Mouse (Mus musculus) right cerebral cortex, postnatal 25 days (tissue): ENCODE results near the gene Hist2h3c2.
A peak's percentile ranks its signal among the peaks of the same experiment; 100 is the strongest.
"Not testable (repeated sequence)": the region's sequence is repeated elsewhere in the genome, so short reads cannot be mapped to it uniquely, and the experiment has no call there.

Experiments
- DNase-seq: peaks from one replicate; pipeline ENCODE4 v3.0.0; 2022

Hist2h3c2 gene

DNA sequence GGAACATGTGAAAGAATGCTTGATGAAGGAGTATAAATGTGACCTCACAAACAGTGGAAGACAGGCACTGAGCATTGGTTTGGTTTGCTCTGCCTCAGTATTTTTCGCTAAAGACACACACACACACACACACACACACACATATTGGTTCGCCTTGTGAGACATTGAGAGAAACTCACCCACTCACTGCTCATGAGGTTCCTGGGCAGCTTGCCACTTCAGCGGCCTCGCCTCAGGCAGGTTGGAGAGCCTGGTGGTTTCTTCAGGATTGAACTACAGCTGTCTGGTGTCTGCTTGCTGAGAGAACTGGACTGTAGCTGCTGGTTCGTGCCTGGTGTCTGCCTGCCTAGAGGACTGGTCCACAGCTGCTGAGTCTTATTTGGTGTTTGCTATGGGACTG, 21.3 kb upstream of the Hist2h3c2 start:
- DNase-seq = no peak

GRCm38 (mm10) chr3:96257190-96257589, 18.3 kb upstream of the Hist2h3c2 start:
- DNase-seq = no peak

DNA sequence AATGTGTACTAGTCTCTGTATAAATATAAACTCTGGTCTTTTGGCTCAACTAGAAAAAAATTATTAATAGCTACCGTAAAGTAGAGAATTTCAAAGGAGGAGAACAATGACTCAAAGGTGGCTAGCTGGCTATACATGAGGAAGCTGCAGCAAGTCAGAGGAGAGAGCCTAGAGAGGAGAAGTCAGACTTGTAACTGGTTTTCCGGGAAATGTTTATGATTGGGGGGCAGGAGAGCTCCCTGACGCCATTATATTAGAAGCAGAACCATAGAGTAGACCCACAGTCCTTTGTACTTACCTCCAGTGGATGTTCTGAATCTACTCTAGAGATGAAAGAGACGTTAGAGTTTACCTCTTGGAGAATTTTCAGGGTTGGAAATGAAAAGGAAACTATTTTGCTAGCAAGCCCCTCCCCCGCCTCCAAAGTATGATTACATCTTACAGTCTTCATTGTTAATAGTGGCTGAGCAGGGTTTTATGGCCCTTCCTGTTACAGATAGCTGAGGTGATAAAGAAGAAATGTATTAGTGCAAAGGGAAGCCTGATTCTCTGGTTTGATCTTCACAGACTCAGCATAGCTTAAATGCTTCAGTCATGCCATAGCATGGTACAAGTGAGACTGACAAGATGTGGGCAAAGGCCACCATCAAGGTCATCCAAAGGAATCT, 17.1 kb upstream of the Hist2h3c2 start:
- DNase-seq = no peak

GRCm38 (mm10) chr3:96254683-96255355, 15.9 kb upstream of the Hist2h3c2 start:
- no peak for DNase-seq

GRCm38 (mm10) chr3:96251787-96252186, 12.9 kb upstream of the Hist2h3c2 start:
- DNase-seq = no peak

GRCm38 (mm10) chr3:96250890-96251289, 12.0 kb upstream of the Hist2h3c2 start:
- no peak for DNase-seq

DNA sequence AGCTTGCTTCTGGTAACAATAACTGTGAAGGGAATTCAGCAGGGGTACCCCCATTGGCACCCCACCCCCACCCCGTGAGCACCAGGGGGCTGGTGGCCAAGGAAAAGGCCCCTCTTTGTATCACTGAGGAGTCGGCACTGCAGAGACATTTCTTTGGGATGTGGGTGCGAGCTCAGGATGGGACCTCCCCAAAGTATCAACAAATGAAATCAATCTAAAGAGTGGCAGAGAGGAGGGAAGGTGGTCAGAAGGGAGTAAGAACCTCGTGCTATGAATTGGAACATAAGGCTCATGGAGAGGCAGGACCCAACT, 10.1 kb upstream of the Hist2h3c2 start:
- DNase-seq = no peak

DNA sequence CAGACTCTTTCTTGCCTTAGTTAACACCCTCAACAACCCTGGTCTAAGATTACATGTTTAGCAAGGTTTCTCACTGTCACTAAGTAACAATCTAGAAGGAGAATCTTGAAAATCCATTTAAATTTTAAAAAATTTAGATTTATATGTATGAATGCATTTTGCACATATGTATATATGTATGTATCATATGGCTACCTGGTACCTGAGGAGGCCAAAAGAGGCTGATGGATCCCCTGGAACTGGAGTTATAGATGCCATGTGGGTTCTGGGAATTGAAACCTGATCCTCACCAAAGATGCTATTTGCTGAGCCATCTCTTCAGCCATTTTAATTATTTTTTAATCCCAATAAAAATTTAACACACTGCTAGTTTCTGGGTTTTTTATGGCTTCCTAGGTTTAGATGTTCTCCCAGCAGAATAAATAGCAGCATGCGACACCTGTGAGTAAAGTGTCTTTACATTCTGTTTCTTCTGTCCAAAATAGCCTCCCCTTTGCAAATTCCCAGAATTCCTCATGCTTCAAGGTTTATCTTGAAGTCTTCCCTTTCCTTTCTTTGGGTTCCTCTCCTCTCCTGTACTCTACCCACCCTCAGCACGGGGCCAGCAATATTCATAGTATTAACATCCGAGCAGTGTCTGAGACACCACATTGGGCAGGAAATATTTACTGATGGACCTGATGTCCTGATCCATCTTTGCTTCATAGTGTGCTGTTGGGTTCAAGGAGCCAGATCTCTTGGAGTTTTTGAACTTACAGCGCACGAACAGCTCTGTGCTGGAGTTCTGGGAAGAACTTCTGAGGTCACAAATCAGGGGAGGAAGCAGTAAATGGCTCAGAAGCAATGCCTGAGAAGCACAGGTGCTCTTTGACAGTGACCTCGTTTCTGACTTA, 9.5 kb upstream of the Hist2h3c2 start:
- DNase-seq = no peak

DNA sequence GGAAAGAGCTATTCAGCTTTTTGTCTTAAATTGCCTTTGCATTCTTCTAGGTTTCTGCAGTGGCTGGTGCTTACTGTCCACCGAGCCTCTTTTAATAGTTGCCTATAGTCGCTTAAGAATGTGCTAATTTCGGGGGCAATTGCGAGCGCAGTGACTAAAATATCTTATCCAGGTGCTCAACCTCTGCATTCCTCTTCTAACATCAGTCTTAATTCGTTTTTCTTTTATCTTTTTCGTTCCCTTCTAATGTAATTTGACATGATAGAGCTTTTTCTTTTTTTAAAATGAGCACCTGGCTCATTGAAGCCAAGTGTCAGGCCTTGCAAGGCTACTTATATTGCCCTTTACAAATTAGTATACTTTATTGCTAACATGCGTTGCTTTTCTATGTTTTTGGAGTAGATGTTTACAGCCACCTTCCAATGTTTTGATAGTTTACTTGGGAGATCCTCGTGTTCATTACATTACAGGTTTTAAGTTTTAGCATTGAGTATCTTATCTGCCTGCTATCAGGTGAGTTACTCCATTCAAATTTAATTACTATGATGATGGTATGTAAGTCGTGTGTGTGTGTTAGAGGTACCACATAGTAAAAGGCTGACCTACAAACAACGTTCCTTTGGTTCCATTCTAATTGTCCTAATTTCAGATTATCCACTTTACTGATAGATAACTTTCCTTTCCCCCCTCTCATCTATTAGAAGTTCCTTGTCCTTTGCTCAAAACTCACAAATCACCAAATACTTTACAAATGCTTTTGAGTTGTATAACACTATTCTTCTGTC, 8.6 kb upstream of the Hist2h3c2 start:
- no peak for DNase-seq

- DNase-seq = not testable (repeated sequence)
Measured at GRCm38 (mm10) chr3:96246427-96246856, 7.5 kb upstream of the Hist2h3c2 start, which contains the start of gene Hist2h3c1. TSS of gene Hist2h3c1 (plus strand) at chr3:96246685.

DNA sequence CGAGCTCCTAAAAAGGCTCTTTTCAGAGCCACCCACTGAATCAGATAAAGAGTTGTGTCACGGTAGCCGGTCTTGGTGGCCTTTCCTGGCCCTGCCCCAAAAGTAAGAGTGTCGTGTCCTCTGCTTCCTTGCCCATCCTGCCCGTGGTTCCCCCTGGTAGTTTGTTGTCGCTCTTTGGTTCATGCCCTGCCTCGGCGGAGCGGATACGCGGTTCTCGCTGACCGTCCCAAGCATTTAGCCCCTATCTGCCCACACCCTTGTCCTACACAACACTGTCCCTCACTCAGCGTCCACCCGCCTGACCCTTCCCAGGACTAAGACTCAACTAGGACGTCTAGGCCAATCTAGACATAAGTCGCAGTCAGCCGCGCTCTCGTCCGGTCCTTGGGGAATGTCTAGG, 7.1 kb upstream of the Hist2h3c2 start:
- not testable (repeated sequence) for DNase-seq

- DNase-seq = peak; percentile 87
Measured at GRCm38 (mm10) chr3:96245003-96245886, 6.3 kb upstream of the Hist2h3c2 start, which contains the start of gene Hist2h2aa1. TSS of gene Hist2h2aa1 (plus strand) at chr3:96245497.

DNA sequence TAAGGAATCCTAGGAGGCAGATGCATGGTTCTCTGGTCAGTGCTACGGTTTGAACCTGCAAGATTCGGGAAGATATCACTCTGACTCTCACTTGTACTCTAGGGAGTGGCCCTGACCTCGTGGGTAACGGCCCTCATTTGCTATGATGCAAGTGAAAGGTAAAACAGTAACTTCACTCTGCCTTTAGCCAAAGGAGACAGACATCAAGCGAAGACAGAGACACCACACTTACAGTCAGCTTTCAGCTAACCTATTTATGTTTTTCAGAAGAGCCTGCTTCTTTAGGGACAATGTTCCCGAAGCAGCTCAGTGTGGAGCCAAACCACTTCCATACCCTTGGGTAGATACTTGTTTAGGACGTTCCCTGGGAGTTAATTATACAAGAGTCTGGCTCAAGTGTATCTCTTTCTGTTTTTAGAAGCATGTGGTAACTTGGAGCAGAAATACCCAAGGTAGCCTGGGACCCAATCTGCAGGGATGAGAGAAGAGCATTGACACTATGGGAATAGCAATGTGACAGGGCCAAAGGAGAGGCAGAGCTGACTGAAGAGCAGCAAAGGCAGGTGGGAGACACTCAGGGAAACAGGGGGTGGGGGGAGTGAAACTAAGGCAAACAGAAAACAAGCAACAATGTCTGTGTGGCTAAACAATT, 5.1 kb upstream of the Hist2h3c2 start:
- no peak for DNase-seq

DNA sequence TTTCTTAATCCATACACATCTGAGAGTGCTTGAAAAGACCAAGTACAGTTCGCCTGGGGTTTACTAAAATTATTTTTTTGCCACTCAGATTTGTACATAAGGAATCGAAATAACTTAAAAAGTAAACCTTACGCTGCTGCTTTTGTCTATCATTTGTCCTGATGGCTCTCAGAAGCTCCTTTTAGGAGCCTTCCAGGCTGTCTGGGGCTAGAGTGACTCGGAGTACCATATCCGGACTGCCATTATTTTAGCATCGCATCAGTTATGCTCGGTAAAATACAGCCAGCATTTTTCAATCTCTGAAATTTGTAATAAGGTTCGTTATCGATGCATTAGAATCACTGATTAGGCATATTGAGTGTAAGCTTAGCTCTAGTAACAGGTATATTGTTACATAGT, 1.9 kb upstream of the Hist2h3c2 start:
- DNase-seq = no peak

DNA sequence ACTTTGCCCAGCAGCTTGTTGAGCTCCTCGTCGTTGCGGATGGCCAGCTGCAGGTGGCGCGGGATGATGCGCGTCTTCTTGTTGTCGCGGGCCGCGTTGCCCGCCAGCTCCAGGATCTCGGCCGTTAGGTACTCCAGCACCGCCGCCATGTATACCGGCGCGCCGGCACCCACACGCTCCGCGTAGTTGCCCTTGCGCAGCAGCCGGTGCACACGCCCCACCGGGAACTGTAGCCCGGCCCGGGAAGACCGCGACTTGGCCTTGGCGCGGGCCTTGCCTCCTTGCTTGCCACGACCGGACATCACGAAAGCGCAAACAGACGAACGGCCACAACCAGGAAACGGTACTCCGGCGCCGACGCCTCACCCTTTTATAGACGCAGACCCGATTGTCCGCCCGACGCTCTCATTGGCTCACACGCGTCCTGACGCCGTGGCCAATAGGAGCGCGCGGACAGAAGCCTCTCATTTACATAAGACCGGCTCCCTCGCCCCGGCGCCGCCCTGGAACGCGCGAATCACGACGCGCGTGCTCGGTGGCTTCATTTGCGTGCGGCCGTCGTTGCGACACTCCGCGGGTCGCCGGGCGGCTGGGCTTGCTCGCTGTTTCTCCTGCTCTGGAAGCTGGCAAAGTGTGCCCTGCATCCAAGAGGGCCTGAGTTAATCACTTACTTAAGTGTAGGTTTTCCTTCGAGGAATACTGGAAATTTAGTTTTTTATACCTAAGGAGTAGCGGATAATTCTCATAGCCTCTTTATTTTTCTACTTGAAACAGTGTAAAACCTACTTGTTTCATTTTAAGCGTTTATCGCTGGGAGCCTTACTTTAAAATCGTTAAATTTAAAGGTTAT, 1.2 kb upstream of the Hist2h3c2 start, which contains the start of gene Hist2h2aa2:
Hist2h2aa2 (minus strand) TSS at position 328 of the 850 bp plus-strand sequence.
- peak; percentile 95 for DNase-seq

GRCm38 (mm10) chr3:96237904-96238511, 919 bp downstream of the Hist2h3c2 start:
- DNase-seq = no peak

DNA sequence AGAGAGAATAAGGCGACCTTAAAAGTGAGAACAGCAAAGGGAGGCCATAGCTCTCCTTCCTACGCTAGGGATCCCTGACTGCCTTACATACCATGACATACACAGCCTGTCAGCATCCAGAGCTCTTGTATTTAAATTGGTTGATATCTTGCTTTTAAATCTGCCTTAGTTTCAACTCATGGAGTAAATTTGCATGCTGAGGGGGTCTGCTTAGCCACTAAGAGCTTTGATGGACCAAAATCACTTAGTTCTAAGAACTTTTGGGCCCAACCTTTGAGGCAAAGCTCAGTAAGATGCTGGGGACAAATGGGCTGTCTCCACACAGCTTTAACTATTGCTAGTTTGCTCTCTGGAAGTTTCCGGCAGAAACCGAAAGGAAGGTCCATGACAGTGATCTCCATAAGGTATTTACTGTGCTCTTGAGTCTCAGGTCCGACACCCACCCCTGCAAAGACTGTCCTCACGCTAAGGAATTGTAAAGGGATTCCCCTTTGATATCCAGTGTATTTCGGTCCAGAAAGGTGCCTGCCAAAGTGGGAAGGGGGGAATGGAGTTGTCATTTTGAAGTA, 1.5 kb downstream of the Hist2h3c2 start:
- DNase-seq = no peak

DNA sequence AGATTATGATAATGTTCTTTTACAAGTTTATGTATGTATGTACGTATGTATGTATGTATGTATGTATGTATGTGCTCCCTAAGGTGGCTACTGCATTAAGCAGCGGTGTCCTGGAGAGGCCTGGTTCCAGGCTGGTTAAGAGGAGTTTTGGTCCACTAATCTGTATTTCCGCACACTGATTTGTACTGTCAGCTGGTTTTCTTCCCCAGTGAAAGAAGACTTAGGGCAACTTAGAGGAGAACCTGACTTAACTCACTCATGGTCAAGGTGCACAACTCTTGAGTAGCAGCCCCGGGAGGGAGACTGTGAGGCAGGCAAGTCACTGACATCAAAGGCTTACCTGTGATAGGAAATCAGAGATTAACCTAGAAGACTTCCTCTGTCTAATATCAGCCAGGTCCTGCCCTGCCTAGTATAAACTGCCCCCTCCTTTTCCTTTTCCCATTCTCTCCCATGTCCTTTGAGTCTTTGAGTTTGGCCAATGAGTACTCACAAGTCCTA, 2.0 kb downstream of the Hist2h3c2 start:
- DNase-seq = no peak

- DNase-seq = no peak
Measured at GRCm38 (mm10) chr3:96235836-96236235, 3.1 kb downstream of the Hist2h3c2 start.
